Mouse (Mus musculus): ENCODE results near the gene Lrrc52. TPM values are rescaled to one million over a fixed set of nuclear protein-coding genes. Genes with fewer than 3 reads are reported as not detected.

Lrrc52 gene
- not detected in 2 replicates for polyA plus RNA-seq (2014; fragmentation: Nextera tagmentation; extraction: Ambion mirVana)

DNA sequence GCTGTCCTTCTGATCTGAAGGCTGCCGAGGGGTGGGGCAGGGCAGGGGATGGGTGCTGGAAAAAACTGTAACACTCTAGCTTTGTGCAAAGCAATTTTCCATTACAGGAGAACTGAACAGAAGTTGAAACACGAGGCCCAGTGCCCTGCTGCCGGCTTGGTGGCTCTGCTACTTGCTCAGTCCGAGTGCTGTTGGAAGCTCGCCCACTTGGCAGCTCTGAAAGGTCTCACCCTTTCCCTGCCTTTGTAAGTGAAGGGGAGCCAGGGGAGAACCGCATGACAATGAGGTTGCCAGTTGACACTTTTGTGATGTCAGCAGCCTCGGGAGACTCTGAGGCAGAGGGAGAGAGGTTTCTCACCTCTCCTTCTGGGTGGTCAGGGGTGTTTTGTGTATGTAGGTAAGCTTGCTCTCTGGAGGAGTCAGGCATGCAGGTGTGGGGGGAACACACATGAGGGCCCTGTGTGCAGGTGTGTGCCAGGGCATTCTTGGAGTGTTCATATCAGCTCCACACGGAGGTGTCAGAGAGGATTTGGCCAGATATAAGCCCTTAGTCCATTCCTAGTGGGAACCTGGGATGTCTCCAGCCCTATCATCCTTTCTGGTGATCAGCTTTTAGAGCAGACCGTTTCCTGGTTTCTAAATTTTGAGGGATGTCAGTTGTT, at the start of gene Lrrc52:
Gene Lrrc52, minus strand, starts transcription at position 16 of the 662 bp plus-strand sequence.
- Histone ChIP-seq H3K4me2 (ENCODE audit: low read depth) (no peak within 1 kb of the TSS), H3K27me3 (ENCODE audit: control insufficient read depth, insufficient read depth, low read length) (no peaks in the 10 kb centered on the region), H3K4me3 (ENCODE audit: low read depth, low read length) (no peak within 1 kb of the TSS), H3K36me3 (ENCODE audit: control insufficient read depth, insufficient read depth, low read length) (no peaks in the 10 kb centered on the region), H3K9ac (ENCODE audit: low read length) (no peak within 1 kb of the TSS), H3K4me1 (ENCODE audit: control insufficient read depth, insufficient read depth, low read length) (no peaks in the 10 kb centered on the region), H3K9me3 (ENCODE audit: control insufficient read depth, low read length) (no peaks in the 10 kb centered on the region), H3K27ac (ENCODE audit: low read depth, low read length) (no peak within 1 kb of the TSS)
- DNase-seq (ENCODE audit: low spot score) (no peak), ATAC-seq (ENCODE audit: insufficient read depth, low FRiP score, low TSS enrichment) (no peak)
- 36% methylated on average over 9 of the region's 9 CpGs for WGBS

DNA sequence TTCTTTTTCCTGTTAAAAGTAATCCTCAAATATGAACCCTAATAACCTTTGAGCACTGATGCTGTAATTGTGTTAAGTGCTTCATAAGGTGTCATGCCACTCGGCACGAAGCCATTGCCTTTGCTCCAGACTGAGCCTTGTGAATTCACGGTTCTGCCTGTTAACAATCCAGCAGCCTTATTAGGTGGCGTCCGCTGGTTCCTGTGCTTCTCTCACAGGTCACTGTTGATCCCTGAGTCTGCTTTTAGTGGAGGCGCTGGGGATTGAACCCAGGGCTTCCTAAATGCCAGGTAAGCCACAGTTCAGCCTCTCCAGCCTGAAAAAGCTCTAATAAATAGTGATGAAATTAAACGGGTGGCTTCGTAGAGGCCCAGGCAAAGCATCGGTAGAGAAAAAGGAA, 45.0 kb upstream of the Lrrc52 start:
- no peaks in the 10 kb centered on the region for H3K9me3 ChIP-seq (ENCODE audit: control insufficient read depth, low read length)
- DNase-seq (ENCODE audit: low spot score) (no peak), ATAC-seq (ENCODE audit: insufficient read depth, low FRiP score, low TSS enrichment) (no peak)
- WGBS: 86% methylated on average over 9 of the region's 9 CpGs
- no peaks in the 10 kb centered on the region for H3K36me3 ChIP-seq (ENCODE audit: control insufficient read depth, insufficient read depth, low read length)
- no peak overlapping the region for H3K9ac ChIP-seq (ENCODE audit: low read length)
- H3K27ac ChIP-seq (ENCODE audit: low read depth, low read length): no peak overlapping the region
- no peaks in the 10 kb centered on the region for H3K4me1 ChIP-seq (ENCODE audit: control insufficient read depth, insufficient read depth, low read length)
- H3K4me3 ChIP-seq (ENCODE audit: low read depth, low read length): no peak overlapping the region
- H3K4me2 ChIP-seq (ENCODE audit: low read depth): no peak overlapping the region
- no peaks in the 10 kb centered on the region for H3K27me3 ChIP-seq (ENCODE audit: control insufficient read depth, insufficient read depth, low read length)

DNA sequence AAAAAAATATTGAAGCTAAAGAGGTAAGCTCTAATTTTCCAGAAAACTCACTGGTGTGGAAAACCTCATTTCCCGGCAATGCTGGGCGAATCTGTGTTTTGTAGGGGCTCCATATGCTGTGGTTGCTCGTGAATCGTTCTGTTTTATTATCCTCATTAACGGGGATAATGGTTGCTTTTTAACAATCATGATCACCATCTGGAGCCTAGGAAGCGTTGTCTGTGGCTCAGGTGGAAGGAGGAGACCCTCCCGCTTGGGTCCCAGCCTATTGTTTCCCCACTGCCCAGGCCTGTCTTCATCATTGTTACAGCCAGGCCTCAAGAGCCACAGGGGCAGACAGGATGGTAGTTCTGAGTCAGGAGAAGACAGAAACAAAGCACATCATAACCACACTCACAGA, 39.5 kb upstream of the Lrrc52 start:
- peak overlapping the region; percentile 68; the same call in 1 of the 2 replicates for H3K27ac ChIP-seq (ENCODE audit: low read depth, low read length)
- H3K9me3 ChIP-seq (ENCODE audit: control insufficient read depth, low read length): no peaks in the 10 kb centered on the region
- no peak overlapping the region for H3K4me3 ChIP-seq (ENCODE audit: low read depth, low read length)
- H3K9ac ChIP-seq (ENCODE audit: low read length): no peak overlapping the region
- WGBS: 39% methylated on average over 7 of the region's 7 CpGs
- DNase-seq (ENCODE audit: low spot score) (peak; percentile 30), ATAC-seq (ENCODE audit: insufficient read depth, low FRiP score, low TSS enrichment) (0 out of 2 replicates have a peak, but pooled peaks have one; percentile 20)
- H3K27me3 ChIP-seq (ENCODE audit: control insufficient read depth, insufficient read depth, low read length): no peaks in the 10 kb centered on the region
- H3K4me2 ChIP-seq (ENCODE audit: low read depth): no peak overlapping the region
- no peaks in the 10 kb centered on the region for H3K36me3 ChIP-seq (ENCODE audit: control insufficient read depth, insufficient read depth, low read length)
- H3K4me1 ChIP-seq (ENCODE audit: control insufficient read depth, insufficient read depth, low read length): peaks cover 8% of the 10 kb centered on the region

DNA sequence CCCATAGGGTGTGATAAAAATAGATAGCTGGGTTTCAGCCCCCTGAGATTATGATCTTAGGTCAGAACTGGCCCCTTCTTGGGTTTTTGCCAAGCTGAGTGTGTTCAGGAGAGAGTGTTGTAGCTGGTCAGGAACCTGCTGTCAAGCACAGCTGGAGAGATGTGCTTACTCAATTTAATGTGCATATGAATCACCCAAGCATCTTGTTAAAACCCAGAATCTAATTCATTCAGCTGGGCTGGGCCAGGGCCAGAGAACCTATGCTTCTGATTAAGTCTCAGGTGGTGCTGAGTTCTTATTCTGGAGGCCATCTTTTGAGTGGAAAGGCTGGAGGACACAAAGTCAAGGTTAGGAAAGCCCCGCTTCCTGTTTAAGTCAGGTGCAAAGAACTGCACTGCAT, 38.8 kb upstream of the Lrrc52 start:
- ATAC-seq (ENCODE audit: insufficient read depth, low FRiP score, low TSS enrichment): peak; percentile 58; the same call in 1 of the 2 replicates

DNA sequence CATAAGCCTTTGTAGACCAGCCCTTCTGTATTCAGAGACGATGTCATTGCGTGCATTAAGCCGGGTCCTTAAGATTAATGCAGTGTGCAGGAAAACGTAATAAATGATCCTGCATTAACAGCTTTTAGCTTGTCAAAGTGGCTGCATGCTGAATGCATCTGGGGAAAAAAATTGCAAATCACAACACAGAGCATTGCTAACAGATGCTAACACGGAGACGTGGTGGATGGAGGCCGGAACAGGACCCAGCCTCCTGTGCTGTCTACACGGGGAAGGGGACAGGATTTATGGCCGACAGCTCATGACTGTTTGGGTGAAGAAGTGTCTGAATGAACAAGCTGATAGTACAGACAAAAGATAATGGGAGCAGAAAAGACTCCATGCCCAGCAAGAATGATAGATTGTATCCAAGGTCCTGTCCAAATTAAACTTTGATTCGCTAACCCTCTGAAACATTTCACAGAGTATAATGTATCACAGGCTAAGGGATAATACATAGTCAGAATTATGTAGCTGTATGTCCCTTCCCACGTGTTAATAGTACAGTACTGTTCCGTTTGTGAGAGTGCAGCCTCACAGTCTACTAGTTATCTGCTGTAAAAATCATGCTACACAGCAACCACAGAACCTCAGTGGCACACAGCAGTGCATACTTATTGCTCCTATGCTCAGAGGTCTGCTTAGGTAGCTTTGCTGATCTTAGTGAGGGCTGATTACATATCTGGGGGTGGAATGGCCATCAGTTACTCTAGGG, 32.7 kb upstream of the Lrrc52 start:
- Histone ChIP-seq H3K36me3 (ENCODE audit: control insufficient read depth, insufficient read depth, low read length) (no peaks in the 10 kb centered on the region), H3K9me3 (ENCODE audit: control insufficient read depth, low read length) (no peaks in the 10 kb centered on the region), H3K4me2 (ENCODE audit: low read depth) (no peak overlapping the region), H3K27ac (ENCODE audit: low read depth, low read length) (peak overlapping the region; percentile 39; the same call in 1 of the 2 replicates), H3K27me3 (ENCODE audit: control insufficient read depth, insufficient read depth, low read length) (no peaks in the 10 kb centered on the region), H3K9ac (ENCODE audit: low read length) (no peak overlapping the region), H3K4me1 (ENCODE audit: control insufficient read depth, insufficient read depth, low read length) (peaks cover 8% of the 10 kb centered on the region), H3K4me3 (ENCODE audit: low read depth, low read length) (no peak overlapping the region)
- ATAC-seq (ENCODE audit: insufficient read depth, low FRiP score, low TSS enrichment) (peak; percentile 84; the same call in 1 of the 2 replicates), DNase-seq (ENCODE audit: low spot score) (peak; percentile 31)
- 45% methylated on average over 12 of the region's 12 CpGs for WGBS

More for the DNA sequence above, 38.8 kb upstream of the Lrrc52 start:
- 0 out of 2 replicates have a peak overlapping the region, but pooled peaks have one; percentile 60 for H3K27ac ChIP-seq (ENCODE audit: low read depth, low read length)
- H3K27me3 ChIP-seq (ENCODE audit: control insufficient read depth, insufficient read depth, low read length): no peaks in the 10 kb centered on the region
- peaks cover 8% of the 10 kb centered on the region for H3K4me1 ChIP-seq (ENCODE audit: control insufficient read depth, insufficient read depth, low read length)
- H3K4me3 ChIP-seq (ENCODE audit: low read depth, low read length): no peak overlapping the region
- H3K9me3 ChIP-seq (ENCODE audit: control insufficient read depth, low read length): no peaks in the 10 kb centered on the region
- DNase-seq (ENCODE audit: low spot score): no peak
- H3K36me3 ChIP-seq (ENCODE audit: control insufficient read depth, insufficient read depth, low read length): no peaks in the 10 kb centered on the region
- no peak overlapping the region for H3K4me2 ChIP-seq (ENCODE audit: low read depth)
- no peak overlapping the region for H3K9ac ChIP-seq (ENCODE audit: low read length)
- 96% methylated on average over 1 of the region's 1 CpGs for WGBS

DNA sequence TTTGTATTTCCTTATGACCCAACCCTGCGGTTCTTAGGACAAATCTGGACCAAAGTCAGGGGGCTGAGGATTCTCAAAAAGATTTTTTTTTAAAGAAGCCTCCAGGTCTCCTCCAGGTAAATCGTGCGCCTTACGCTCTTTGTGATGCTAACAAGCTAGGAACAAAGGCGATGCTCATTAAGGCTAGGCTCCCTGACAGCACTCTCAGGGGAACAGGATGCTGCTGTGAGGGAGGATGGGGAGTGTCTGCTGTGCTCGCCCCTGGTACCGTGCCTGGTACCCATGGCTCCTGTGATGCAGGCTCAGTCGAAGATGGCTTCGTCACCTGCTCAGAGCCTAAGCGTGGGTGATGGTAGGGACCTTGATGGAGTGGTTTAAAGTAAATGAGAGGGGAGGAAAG, 31.4 kb upstream of the Lrrc52 start:
- Histone ChIP-seq H3K4me3 (ENCODE audit: low read depth, low read length) (no peak overlapping the region), H3K4me1 (ENCODE audit: control insufficient read depth, insufficient read depth, low read length) (peaks cover 8% of the 10 kb centered on the region), H3K27me3 (ENCODE audit: control insufficient read depth, insufficient read depth, low read length) (no peaks in the 10 kb centered on the region), H3K36me3 (ENCODE audit: control insufficient read depth, insufficient read depth, low read length) (no peaks in the 10 kb centered on the region), H3K4me2 (ENCODE audit: low read depth) (no peak overlapping the region), H3K9ac (ENCODE audit: low read length) (no peak overlapping the region), H3K9me3 (ENCODE audit: control insufficient read depth, low read length) (no peaks in the 10 kb centered on the region), H3K27ac (ENCODE audit: low read depth, low read length) (no peak overlapping the region)
- WGBS: 23% methylated on average over 10 of the region's 10 CpGs
- no peak for ATAC-seq (ENCODE audit: insufficient read depth, low FRiP score, low TSS enrichment)
- no peak for DNase-seq (ENCODE audit: low spot score)

DNA sequence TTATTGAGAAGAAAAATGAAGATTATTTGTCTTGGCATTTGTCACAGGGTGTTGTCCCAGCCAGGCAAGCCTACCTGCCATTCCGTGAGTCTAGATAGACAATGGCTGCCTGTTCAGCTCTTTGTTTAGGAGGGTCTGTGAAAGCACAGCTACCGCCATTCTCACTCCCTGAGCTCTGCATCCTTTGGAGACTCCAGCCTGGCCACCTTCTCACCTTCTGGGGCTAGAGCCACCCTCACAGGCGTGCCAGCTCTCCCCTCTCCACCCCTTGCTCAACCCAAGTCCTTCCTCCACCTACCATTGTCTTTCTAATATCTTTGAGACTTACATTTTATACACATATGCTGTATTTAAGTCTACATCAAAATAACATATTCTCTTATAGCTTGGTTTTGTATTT, 31.0 kb upstream of the Lrrc52 start:
- WGBS: 47% methylated on average over 3 of the region's 3 CpGs
- ATAC-seq (ENCODE audit: insufficient read depth, low FRiP score, low TSS enrichment) (no peak), DNase-seq (ENCODE audit: low spot score) (no peak)
- no peaks in the 10 kb centered on the region for H3K27me3 ChIP-seq (ENCODE audit: control insufficient read depth, insufficient read depth, low read length)
- H3K9me3 ChIP-seq (ENCODE audit: control insufficient read depth, low read length): no peaks in the 10 kb centered on the region
- no peak overlapping the region for H3K4me2 ChIP-seq (ENCODE audit: low read depth)
- no peak overlapping the region for H3K9ac ChIP-seq (ENCODE audit: low read length)
- peaks cover 8% of the 10 kb centered on the region for H3K4me1 ChIP-seq (ENCODE audit: control insufficient read depth, insufficient read depth, low read length)
- H3K4me3 ChIP-seq (ENCODE audit: low read depth, low read length): no peak overlapping the region
- H3K36me3 ChIP-seq (ENCODE audit: control insufficient read depth, insufficient read depth, low read length): no peaks in the 10 kb centered on the region
- no peak overlapping the region for H3K27ac ChIP-seq (ENCODE audit: low read depth, low read length)

DNA sequence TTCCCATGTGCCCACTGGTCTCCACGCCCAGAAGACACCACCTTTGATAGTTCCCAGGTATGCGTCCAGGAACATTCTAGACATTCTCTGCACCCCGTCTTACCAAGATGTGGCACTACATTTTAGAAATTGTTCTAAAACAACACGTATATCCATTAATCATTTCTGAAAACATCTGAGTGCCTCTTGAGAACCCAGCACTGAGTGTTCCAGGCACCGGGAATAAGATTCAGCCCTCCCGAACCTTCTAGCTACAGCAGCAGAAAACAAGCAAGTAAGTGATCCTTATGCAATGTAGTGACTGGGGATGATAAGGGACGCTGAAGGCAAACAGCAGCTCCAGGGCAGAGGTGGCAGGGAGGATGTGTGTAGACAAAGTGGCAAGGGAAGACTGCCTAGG, 24.9 kb upstream of the Lrrc52 start:
- Histone ChIP-seq H3K36me3 (ENCODE audit: control insufficient read depth, insufficient read depth, low read length) (no peaks in the 10 kb centered on the region), H3K4me1 (ENCODE audit: control insufficient read depth, insufficient read depth, low read length) (no peaks in the 10 kb centered on the region), H3K9me3 (ENCODE audit: control insufficient read depth, low read length) (no peaks in the 10 kb centered on the region), H3K4me2 (ENCODE audit: low read depth) (no peak overlapping the region), H3K9ac (ENCODE audit: low read length) (no peak overlapping the region), H3K27me3 (ENCODE audit: control insufficient read depth, insufficient read depth, low read length) (no peaks in the 10 kb centered on the region), H3K27ac (ENCODE audit: low read depth, low read length) (no peak overlapping the region), H3K4me3 (ENCODE audit: low read depth, low read length) (no peak overlapping the region)
- 90% methylated on average over 7 of the region's 7 CpGs for WGBS
- no peak for DNase-seq (ENCODE audit: low spot score)
- no peak for ATAC-seq (ENCODE audit: insufficient read depth, low FRiP score, low TSS enrichment)

DNA sequence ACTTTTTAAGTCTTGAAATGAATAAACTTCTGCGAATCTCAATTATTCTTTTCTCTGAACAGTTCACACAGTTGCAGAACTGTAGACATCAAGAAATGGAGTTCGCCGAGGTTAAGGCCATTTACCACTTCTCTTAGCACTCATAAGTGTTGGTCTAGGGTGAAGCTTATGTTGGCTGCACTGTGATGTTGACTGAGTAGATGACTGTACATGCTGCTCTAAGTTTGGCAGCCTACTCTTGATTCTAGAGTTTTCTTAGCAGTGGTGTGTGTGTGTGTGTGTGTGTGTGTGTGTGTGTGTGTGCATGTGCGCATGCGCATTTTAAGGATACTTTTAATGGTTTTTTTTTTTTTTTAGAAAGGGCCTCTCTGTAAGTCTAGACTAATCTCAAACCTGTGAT, 21.4 kb upstream of the Lrrc52 start:
- no peaks in the 10 kb centered on the region for H3K9me3 ChIP-seq (ENCODE audit: control insufficient read depth, low read length)
- no peaks in the 10 kb centered on the region for H3K4me1 ChIP-seq (ENCODE audit: control insufficient read depth, insufficient read depth, low read length)
- no peaks in the 10 kb centered on the region for H3K36me3 ChIP-seq (ENCODE audit: control insufficient read depth, insufficient read depth, low read length)
- no peaks in the 10 kb centered on the region for H3K27me3 ChIP-seq (ENCODE audit: control insufficient read depth, insufficient read depth, low read length)
- no peak overlapping the region for H3K4me3 ChIP-seq (ENCODE audit: low read depth, low read length)
- 90% methylated on average over 5 of the region's 5 CpGs for WGBS
- H3K9ac ChIP-seq (ENCODE audit: low read length): no peak overlapping the region
- no peak overlapping the region for H3K27ac ChIP-seq (ENCODE audit: low read depth, low read length)
- no peak for DNase-seq (ENCODE audit: low spot score)
- H3K4me2 ChIP-seq (ENCODE audit: low read depth): no peak overlapping the region
- ATAC-seq (ENCODE audit: insufficient read depth, low FRiP score, low TSS enrichment): no peak
